Mouse (Mus musculus): ENCODE measurements around the gene Dapk3. TPM values are rescaled to one million over a fixed set of nuclear protein-coding genes. Genes with fewer than 3 reads are reported as not detected.
"Not testable (repeated sequence)": the region's sequence is repeated elsewhere in the genome, so short reads cannot be mapped to it uniquely, and the experiment has no call there.

The Dapk3 gene
- polyA plus RNA-seq, 1 experiment, result 52.6 TPM

GRCm38 (mm10) chr10:81202978-81203720 lies 20.3 kb downstream of the Dapk3 start:
- no peaks in the 10 kb centered on the region for H3K27me3 ChIP-seq (ENCODE audit: control insufficient read depth, insufficient read depth, low read length)
- H3K4me1 ChIP-seq (ENCODE audit: control insufficient read depth, insufficient read depth, low read length), result no peaks in the 10 kb centered on the region
- no peak overlapping the region for H3K27ac ChIP-seq (ENCODE audit: control insufficient read depth, insufficient read depth, low read depth, low read length)
- TF ChIP-seq CTCF (IDR thresholded peaks at IDR 0.05; ENCODE audit: control insufficient read depth, insufficient read depth, insufficient replicate concordance, low read depth, low read length) (no peak), POLR2A (IDR thresholded peaks at IDR 0.05; ENCODE audit: control insufficient read depth, low read depth, low read length) (no peak)
- no peak overlapping the region for H3K4me3 ChIP-seq (ENCODE audit: control insufficient read depth, low read depth, low read length)
- H3K36me3 ChIP-seq (ENCODE audit: control insufficient read depth, insufficient read depth, low read length), result no peaks in the 10 kb centered on the region

- H3K4me3 ChIP-seq (ENCODE audit: control insufficient read depth, low read depth, low read length), result no peak overlapping the region
- no peaks in the 10 kb centered on the region for H3K36me3 ChIP-seq (ENCODE audit: control insufficient read depth, insufficient read depth, low read length)
- no peak for TF ChIP-seq POLR2A (IDR thresholded peaks at IDR 0.05; ENCODE audit: control insufficient read depth, low read depth, low read length)
- TF ChIP-seq CTCF (IDR thresholded peaks at IDR 0.05; ENCODE audit: control insufficient read depth, insufficient read depth, insufficient replicate concordance, low read depth, low read length), result no peak
- H3K27ac ChIP-seq (ENCODE audit: control insufficient read depth, insufficient read depth, low read depth, low read length), result no peak overlapping the region
- no peaks in the 10 kb centered on the region for H3K4me1 ChIP-seq (ENCODE audit: control insufficient read depth, insufficient read depth, low read length)
- H3K27me3 ChIP-seq (ENCODE audit: control insufficient read depth, insufficient read depth, low read length), result no peaks in the 10 kb centered on the region
These were observed 21.3 kb downstream of the Dapk3 start for GRCm38 (mm10) chr10:81204137-81204536.

GRCm38 (mm10) chr10:81210154-81210553 lies 27.3 kb downstream of the Dapk3 start:
- Histone ChIP-seq H3K4me3 (ENCODE audit: control insufficient read depth, low read depth, low read length) (no peak overlapping the region), H3K36me3 (ENCODE audit: control insufficient read depth, insufficient read depth, low read length) (no peaks in the 10 kb centered on the region), H3K4me1 (ENCODE audit: control insufficient read depth, insufficient read depth, low read length) (peaks cover 4% of the 10 kb centered on the region), H3K27me3 (ENCODE audit: control insufficient read depth, insufficient read depth, low read length) (no peaks in the 10 kb centered on the region), H3K27ac (ENCODE audit: control insufficient read depth, insufficient read depth, low read depth, low read length) (no peak overlapping the region)
- TF ChIP-seq POLR2A (IDR thresholded peaks at IDR 0.05; ENCODE audit: control insufficient read depth, low read depth, low read length) (no peak), CTCF (IDR thresholded peaks at IDR 0.05; ENCODE audit: control insufficient read depth, insufficient read depth, insufficient replicate concordance, low read depth, low read length) (peak; percentile 65; the same call in 1 of the 2 replicates)

- H3K4me3 ChIP-seq (ENCODE audit: control insufficient read depth, low read depth, low read length), result no peak overlapping the region
- TF ChIP-seq POLR2A (IDR thresholded peaks at IDR 0.05; ENCODE audit: control insufficient read depth, low read depth, low read length), result no peak
- TF ChIP-seq CTCF (IDR thresholded peaks at IDR 0.05; ENCODE audit: control insufficient read depth, insufficient read depth, insufficient replicate concordance, low read depth, low read length), result no peak
- H3K27ac ChIP-seq (ENCODE audit: control insufficient read depth, insufficient read depth, low read depth, low read length), result no peak overlapping the region
- H3K36me3 ChIP-seq (ENCODE audit: control insufficient read depth, insufficient read depth, low read length), result no peaks in the 10 kb centered on the region
- peaks cover 4% of the 10 kb centered on the region for H3K4me1 ChIP-seq (ENCODE audit: control insufficient read depth, insufficient read depth, low read length)
- no peaks in the 10 kb centered on the region for H3K27me3 ChIP-seq (ENCODE audit: control insufficient read depth, insufficient read depth, low read length)
These were observed 33.5 kb downstream of the Dapk3 start for GRCm38 (mm10) chr10:81216260-81216659.

- no peak for TF ChIP-seq CTCF (IDR thresholded peaks at IDR 0.05; ENCODE audit: control insufficient read depth, insufficient read depth, insufficient replicate concordance, low read depth, low read length)
- TF ChIP-seq POLR2A (IDR thresholded peaks at IDR 0.05; ENCODE audit: control insufficient read depth, low read depth, low read length), result no peak
- Histone ChIP-seq H3K27me3 (ENCODE audit: control insufficient read depth, insufficient read depth, low read length) (no peaks in the 10 kb centered on the region), H3K4me1 (ENCODE audit: control insufficient read depth, insufficient read depth, low read length) (peaks cover 4% of the 10 kb centered on the region), H3K4me3 (ENCODE audit: control insufficient read depth, low read depth, low read length) (no peak overlapping the region), H3K36me3 (ENCODE audit: control insufficient read depth, insufficient read depth, low read length) (no peaks in the 10 kb centered on the region), H3K27ac (ENCODE audit: control insufficient read depth, insufficient read depth, low read depth, low read length) (no peak overlapping the region)
These were observed 34.0 kb downstream of the Dapk3 start for GRCm38 (mm10) chr10:81216810-81217209.

- not testable (repeated sequence) for H3K4me1 ChIP-seq (ENCODE audit: control insufficient read depth, insufficient read depth, low read length); H3K4me3 ChIP-seq (ENCODE audit: control insufficient read depth, low read depth, low read length); H3K36me3 ChIP-seq (ENCODE audit: control insufficient read depth, insufficient read depth, low read length); H3K27me3 ChIP-seq (ENCODE audit: control insufficient read depth, insufficient read depth, low read length); H3K27ac ChIP-seq (ENCODE audit: control insufficient read depth, insufficient read depth, low read depth, low read length)
These were observed 34.5 kb downstream of the Dapk3 start for GRCm38 (mm10) chr10:81217267-81217666.

GRCm38 (mm10) chr10:81217964-81218363 lies 35.2 kb downstream of the Dapk3 start:
- TF ChIP-seq POLR2A (IDR thresholded peaks at IDR 0.05; ENCODE audit: control insufficient read depth, low read depth, low read length) (no peak), CTCF (IDR thresholded peaks at IDR 0.05; ENCODE audit: control insufficient read depth, insufficient read depth, insufficient replicate concordance, low read depth, low read length) (peak; percentile 95)
- no peaks in the 10 kb centered on the region for H3K27me3 ChIP-seq (ENCODE audit: control insufficient read depth, insufficient read depth, low read length)
- H3K27ac ChIP-seq (ENCODE audit: control insufficient read depth, insufficient read depth, low read depth, low read length), result no peak overlapping the region
- no peak overlapping the region for H3K4me3 ChIP-seq (ENCODE audit: control insufficient read depth, low read depth, low read length)
- H3K4me1 ChIP-seq (ENCODE audit: control insufficient read depth, insufficient read depth, low read length), result no peaks in the 10 kb centered on the region
- H3K36me3 ChIP-seq (ENCODE audit: control insufficient read depth, insufficient read depth, low read length), result no peaks in the 10 kb centered on the region
